Mouse (Mus musculus): ENCODE measurements around the gene St6galnac1. TPM values are rescaled to one million over a fixed set of nuclear protein-coding genes. Genes with fewer than 3 reads are reported as not detected.
A peak's percentile ranks its signal among the peaks of the same experiment; 100 is the strongest.
"Not testable (repeated sequence)": the region's sequence is repeated elsewhere in the genome, so short reads cannot be mapped to it uniquely, and the experiment has no call there.

The St6galnac1 gene
- polyA plus RNA-seq (2016; fragmentation: Nextera tagmentation; extraction: Ambion mirVana) = not detected in 2 replicates

DNA sequence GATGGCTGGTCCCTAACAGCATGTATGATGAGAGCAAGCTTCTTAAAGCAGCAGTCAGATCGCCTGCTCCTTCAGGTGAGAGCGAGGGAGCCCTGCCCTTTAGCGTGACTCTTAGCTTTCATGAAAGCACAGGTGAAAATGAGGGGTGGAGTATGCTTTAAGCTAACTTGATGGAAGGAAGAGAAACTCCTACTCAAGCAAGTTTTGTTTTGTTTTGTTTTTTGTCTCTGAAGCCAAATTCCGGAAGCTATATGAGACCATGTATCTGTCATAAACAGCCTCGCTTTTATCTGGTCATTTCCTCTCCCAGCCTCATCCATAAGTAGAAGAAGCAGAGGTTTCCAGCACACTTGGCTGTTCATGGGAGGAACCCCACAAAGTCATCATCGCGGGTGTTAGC lies at the start of gene St6galnac1:
St6galnac1 (minus strand) TSS at position 101 of the 400 bp plus-strand sequence.
- Histone ChIP-seq H3K4me3 (no peak within 1 kb of the TSS), H3K36me3 (replicated peaks) (no peaks in the 10 kb centered on the region), H3K9me3 (no peaks in the 10 kb centered on the region), H3K27me3 (ENCODE audit: poor library complexity, severe bottlenecking) (no peaks in the 10 kb centered on the region), H3K27ac (no peak within 1 kb of the TSS), H3K4me1 (peaks cover 4% of the 10 kb centered on the region; the same call in 1 of the 2 replicates)
- DNase-seq (ENCODE audit: extremely low spot score, low spot score) = no peak
- WGBS = 93% methylated on average over 7 of the region's 7 CpGs

GRCm38 (mm10) chr11:116823885-116824284 lies 48.6 kb upstream of the St6galnac1 start:
- peaks cover 76% of the 10 kb centered on the region for H3K4me1 ChIP-seq
- not testable (repeated sequence) for H3K36me3 ChIP-seq (replicated peaks); H3K9me3 ChIP-seq; DNase-seq (ENCODE audit: extremely low spot score, low spot score); H3K27ac ChIP-seq; H3K4me3 ChIP-seq; H3K27me3 ChIP-seq (ENCODE audit: poor library complexity, severe bottlenecking)
- WGBS = 95% methylated on average over 10 of the region's 10 CpGs

DNA sequence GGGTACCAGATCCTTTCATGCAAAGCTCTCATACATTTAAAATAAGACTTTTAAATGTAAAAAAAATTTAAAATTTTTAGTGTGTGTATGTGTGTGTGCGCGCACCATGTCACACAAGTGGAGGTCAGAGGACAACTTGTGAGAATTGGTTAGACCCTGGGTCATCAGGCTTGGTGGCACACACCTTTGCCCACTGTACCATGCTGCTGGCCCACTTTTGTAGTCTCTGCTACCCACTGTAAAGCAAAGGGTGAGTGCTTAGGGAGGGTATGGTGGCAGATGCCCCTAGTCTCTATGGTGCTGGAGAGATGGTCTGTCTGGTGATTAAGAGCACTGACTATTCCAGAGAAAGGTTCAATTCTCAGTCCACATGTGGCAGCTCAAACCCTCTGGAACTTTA lies 47.9 kb upstream of the St6galnac1 start:
- H3K27me3 ChIP-seq (ENCODE audit: poor library complexity, severe bottlenecking) = peaks cover 9% of the 10 kb centered on the region; the same call in 1 of the 2 replicates
- H3K4me3 ChIP-seq = no peak overlapping the region
- no peaks in the 10 kb centered on the region for H3K9me3 ChIP-seq
- WGBS = 98% methylated on average over 2 of the region's 2 CpGs
- no peak overlapping the region for H3K27ac ChIP-seq
- no peaks in the 10 kb centered on the region for H3K36me3 ChIP-seq (replicated peaks)
- DNase-seq (ENCODE audit: extremely low spot score, low spot score) = no peak
- peaks cover 70% of the 10 kb centered on the region for H3K4me1 ChIP-seq

- no peak for DNase-seq (ENCODE audit: extremely low spot score, low spot score)
- Histone ChIP-seq H3K4me3 (no peak overlapping the region), H3K27me3 (ENCODE audit: poor library complexity, severe bottlenecking) (peaks cover 9% of the 10 kb centered on the region; the same call in 1 of the 2 replicates), H3K4me1 (peaks cover 64% of the 10 kb centered on the region), H3K27ac (no peak overlapping the region), H3K36me3 (replicated peaks) (no peaks in the 10 kb centered on the region), H3K9me3 (no peaks in the 10 kb centered on the region)
- WGBS = 93% methylated on average over 10 of the region's 10 CpGs
Observed at GRCm38 (mm10) chr11:116822626-116823025, 47.3 kb upstream of the St6galnac1 start.

GRCm38 (mm10) chr11:116822215-116822614 lies 46.9 kb upstream of the St6galnac1 start:
- Histone ChIP-seq H3K36me3 (replicated peaks) (no peaks in the 10 kb centered on the region), H3K4me1 (peaks cover 61% of the 10 kb centered on the region), H3K27ac (peak overlapping the region; percentile 25; the same call in 1 of the 2 replicates), H3K27me3 (ENCODE audit: poor library complexity, severe bottlenecking) (peaks cover 5% of the 10 kb centered on the region; the same call in 1 of the 2 replicates), H3K4me3 (no peak overlapping the region), H3K9me3 (no peaks in the 10 kb centered on the region)
- DNase-seq (ENCODE audit: extremely low spot score, low spot score) = no peak
- 76% methylated on average over 10 of the region's 10 CpGs for WGBS

DNA sequence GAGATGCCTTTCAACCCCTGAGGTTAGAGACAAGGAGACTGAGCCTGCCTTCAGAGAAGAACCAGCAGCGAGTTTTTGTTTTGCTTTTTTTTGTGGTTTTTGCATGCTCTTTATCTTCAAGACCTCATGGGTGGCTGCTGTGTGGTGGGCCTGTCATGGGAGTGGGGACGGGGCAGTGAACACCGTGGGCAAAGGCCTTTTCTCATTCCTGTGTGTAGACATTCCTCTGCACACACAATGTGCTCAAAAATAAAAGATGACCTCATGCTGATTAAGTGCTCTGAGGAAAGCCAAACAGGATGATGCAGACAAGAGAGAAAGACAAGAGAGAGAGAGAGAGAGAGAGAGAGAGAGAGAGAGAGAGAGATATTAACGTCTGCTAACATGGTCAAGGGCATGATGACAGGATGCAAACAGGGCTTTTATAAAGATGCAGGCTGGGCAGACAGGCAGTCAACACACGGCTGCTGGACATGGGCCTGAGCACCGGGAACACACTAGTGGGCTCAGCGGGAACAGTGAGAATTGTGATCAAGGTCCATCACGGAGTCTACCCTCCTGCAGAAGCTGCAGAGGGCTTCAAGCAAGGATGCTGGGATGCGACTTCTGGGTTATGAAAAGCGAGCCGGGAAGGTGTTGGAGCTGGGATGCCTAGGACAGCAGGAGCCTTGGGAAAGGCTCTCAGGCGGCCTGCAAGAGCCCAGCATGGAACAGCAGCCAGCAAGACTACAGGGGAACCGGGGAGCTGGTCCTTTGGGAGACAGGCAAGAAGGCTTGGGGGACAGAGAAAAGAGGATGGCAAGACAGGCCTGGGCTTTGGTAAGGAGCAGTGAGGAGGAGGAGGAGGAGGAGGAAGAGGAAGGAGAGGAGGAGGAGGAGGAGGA lies 46.0 kb upstream of the St6galnac1 start:
- no peaks in the 10 kb centered on the region; the same call in 1 of the 2 replicates for H3K27me3 ChIP-seq (ENCODE audit: poor library complexity, severe bottlenecking)
- no peaks in the 10 kb centered on the region for H3K36me3 ChIP-seq (replicated peaks)
- H3K9me3 ChIP-seq = no peaks in the 10 kb centered on the region
- peaks cover 61% of the 10 kb centered on the region for H3K4me1 ChIP-seq
- H3K4me3 ChIP-seq = no peak overlapping the region
- DNase-seq (ENCODE audit: extremely low spot score, low spot score) = no peak
- 70% methylated on average over 13 of the region's 13 CpGs for WGBS
- H3K27ac ChIP-seq = peak overlapping the region; percentile 25

- Histone ChIP-seq H3K27me3 (ENCODE audit: poor library complexity, severe bottlenecking) (no peaks in the 10 kb centered on the region), H3K4me3 (no peak overlapping the region), H3K36me3 (replicated peaks) (no peaks in the 10 kb centered on the region), H3K4me1 (peaks cover 61% of the 10 kb centered on the region), H3K27ac (0 out of 2 replicates have a peak overlapping the region, but pooled peaks have one; percentile 25), H3K9me3 (no peaks in the 10 kb centered on the region)
- WGBS = 92% methylated on average over 5 of the region's 5 CpGs
- DNase-seq (ENCODE audit: extremely low spot score, low spot score) = no peak
Observed at GRCm38 (mm10) chr11:116819932-116820593, 44.8 kb upstream of the St6galnac1 start.

DNA sequence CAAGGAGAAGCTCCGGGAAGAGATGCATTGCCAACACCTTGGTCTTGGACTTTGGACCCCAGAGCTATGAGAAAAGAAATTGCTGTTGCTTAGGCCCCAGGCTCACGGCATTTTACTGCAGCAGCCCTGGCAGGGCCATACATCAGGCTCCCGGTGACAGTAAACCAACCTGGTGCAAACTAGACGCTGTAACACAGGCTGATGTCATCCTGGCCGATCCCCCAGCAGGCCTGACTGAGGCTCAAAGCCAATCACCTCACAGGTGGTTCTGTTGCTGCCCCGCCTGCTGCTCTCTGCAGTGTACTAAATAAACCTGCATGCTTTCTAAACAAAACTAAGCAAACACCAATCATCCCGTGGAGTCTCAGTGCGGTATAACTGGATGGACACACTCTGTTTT lies 43.4 kb upstream of the St6galnac1 start:
- Histone ChIP-seq H3K27ac (no peak overlapping the region), H3K9me3 (no peaks in the 10 kb centered on the region), H3K36me3 (replicated peaks) (no peaks in the 10 kb centered on the region), H3K4me1 (peaks cover 72% of the 10 kb centered on the region), H3K27me3 (ENCODE audit: poor library complexity, severe bottlenecking) (no peaks in the 10 kb centered on the region), H3K4me3 (no peak overlapping the region)
- WGBS = 84% methylated on average over 8 of the region's 8 CpGs
- no peak for DNase-seq (ENCODE audit: extremely low spot score, low spot score)

GRCm38 (mm10) chr11:116817567-116817966 lies 42.3 kb upstream of the St6galnac1 start:
- H3K27me3 ChIP-seq (ENCODE audit: poor library complexity, severe bottlenecking) = no peaks in the 10 kb centered on the region
- H3K36me3 ChIP-seq (replicated peaks) = no peaks in the 10 kb centered on the region
- WGBS = 91% methylated on average over 5 of the region's 5 CpGs
- H3K4me3 ChIP-seq = no peak overlapping the region
- H3K9me3 ChIP-seq = no peaks in the 10 kb centered on the region
- peaks cover 82% of the 10 kb centered on the region for H3K4me1 ChIP-seq
- H3K27ac ChIP-seq = no peak overlapping the region
- no peak for DNase-seq (ENCODE audit: extremely low spot score, low spot score)

DNA sequence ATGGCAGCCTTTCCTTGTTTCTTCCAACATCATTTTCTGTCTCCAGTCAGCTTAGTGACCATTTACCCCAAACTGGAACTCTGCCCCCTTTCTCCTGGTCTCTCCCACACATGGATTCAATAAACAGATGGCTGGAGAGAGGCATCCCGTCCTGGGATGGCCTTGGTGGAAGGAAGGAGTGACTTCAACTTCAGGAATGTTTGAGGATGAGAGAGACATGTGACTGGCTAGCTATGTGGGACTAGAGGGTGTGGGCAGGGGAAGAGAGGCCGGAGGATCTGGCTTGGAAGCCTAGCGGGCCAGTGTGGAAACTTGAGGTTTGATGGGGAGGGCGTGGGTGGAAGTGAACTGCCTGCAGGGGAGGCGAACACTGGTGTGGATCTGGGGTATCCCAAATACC lies 41.5 kb upstream of the St6galnac1 start:
- Histone ChIP-seq H3K4me1 (peaks cover 82% of the 10 kb centered on the region), H3K36me3 (replicated peaks) (no peaks in the 10 kb centered on the region), H3K4me3 (no peak overlapping the region), H3K9me3 (no peaks in the 10 kb centered on the region), H3K27me3 (ENCODE audit: poor library complexity, severe bottlenecking) (no peaks in the 10 kb centered on the region), H3K27ac (0 out of 2 replicates have a peak overlapping the region, but pooled peaks have one; percentile 35)
- WGBS = 75% methylated on average over 5 of the region's 5 CpGs
- no peak for DNase-seq (ENCODE audit: extremely low spot score, low spot score)

- Histone ChIP-seq H3K4me3 (peak overlapping the region; percentile 32), H3K9me3 (no peaks in the 10 kb centered on the region), H3K27me3 (ENCODE audit: poor library complexity, severe bottlenecking) (peaks cover 13% of the 10 kb centered on the region), H3K4me1 (peaks cover 82% of the 10 kb centered on the region), H3K27ac (peak overlapping the region; percentile 86), H3K36me3 (replicated peaks) (0 out of 2 replicates have a peak, but pooled peaks cover 2% of the 10 kb centered on the region)
- DNase-seq (ENCODE audit: extremely low spot score, low spot score) = no peak
- 28% methylated on average over 7 of the region's 7 CpGs for WGBS
Observed at GRCm38 (mm10) chr11:116814884-116815415, 39.6 kb upstream of the St6galnac1 start.

- Histone ChIP-seq H3K27me3 (ENCODE audit: poor library complexity, severe bottlenecking) (peaks cover 19% of the 10 kb centered on the region), H3K27ac (peak overlapping the region; percentile 86), H3K4me1 (peaks cover 81% of the 10 kb centered on the region), H3K4me3 (peak overlapping the region; percentile 32), H3K36me3 (replicated peaks) (0 out of 2 replicates have a peak, but pooled peaks cover 2% of the 10 kb centered on the region), H3K9me3 (no peaks in the 10 kb centered on the region)
- WGBS = 7% methylated on average over 20 of the region's 20 CpGs
- peak; percentile 54 for DNase-seq (ENCODE audit: extremely low spot score, low spot score)
Observed at GRCm38 (mm10) chr11:116814076-116814883, 39.0 kb upstream of the St6galnac1 start.

All from forebrain, embryonic 10.5 days (tissue).